Mouse (Mus musculus): ENCODE data around the gene Rsph14.

DNA sequence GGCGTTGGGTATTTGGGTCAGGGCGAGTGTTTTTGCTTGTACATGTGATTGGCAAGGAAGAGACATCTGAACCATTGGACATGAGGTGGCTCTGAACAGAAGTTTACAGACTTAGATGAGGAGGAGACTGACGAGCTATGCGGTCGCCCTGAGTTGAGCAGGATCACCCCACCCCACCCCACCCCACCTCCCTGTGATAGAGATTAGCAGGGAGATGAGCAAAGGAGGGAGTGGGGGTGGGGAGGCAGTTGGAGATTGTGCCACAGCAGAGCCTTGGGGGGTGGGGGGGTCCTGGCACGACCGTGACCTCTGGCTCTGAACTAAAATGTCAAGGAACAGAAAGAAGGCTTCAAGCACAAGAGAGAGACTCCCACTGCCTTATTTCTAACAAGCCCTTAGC, 56.0 kb downstream of the Rsph14 start:
- TF ChIP-seq MYC (IDR thresholded peaks at IDR 0.05; ENCODE audit: low read depth, low read length), result no peak
- TF ChIP-seq NRF1 (IDR thresholded peaks at IDR 0.05; ENCODE audit: insufficient read depth, low read depth, low read length, poor library complexity, severe bottlenecking), result no peak
- no peak for TF ChIP-seq POLR2A (IDR thresholded peaks at IDR 0.05; ENCODE audit: control insufficient read depth in 1 of 2, insufficient read depth in 1 of 2, low read depth in 1 of 2, low read length in 2 of 2, poor library complexity in 1 of 2)
- TF ChIP-seq JUND (IDR thresholded peaks at IDR 0.05; ENCODE audit: low read depth, low read length), result no peak
